Mouse (Mus musculus): ENCODE measurements around the gene Lck.

DNA sequence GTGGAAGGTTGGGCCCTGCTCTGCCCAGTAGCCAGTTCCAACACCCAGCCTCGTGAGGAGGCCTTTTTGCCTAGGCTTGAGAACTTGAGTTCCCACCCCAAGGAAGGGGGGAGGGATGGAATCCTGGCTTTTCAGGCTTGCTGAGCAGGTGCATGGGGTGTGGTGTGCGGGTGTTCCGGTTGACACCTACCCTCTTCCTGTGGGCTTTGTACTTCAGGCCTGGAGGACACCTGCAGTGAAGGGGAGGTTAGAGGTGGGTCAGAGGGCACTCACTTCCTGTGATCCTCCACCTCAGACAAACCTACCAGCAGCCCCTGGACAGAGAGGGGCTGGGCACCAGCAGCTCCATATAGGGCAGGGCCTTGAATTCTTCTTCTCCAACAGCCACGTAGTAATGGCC lies 36.6 kb upstream of the Lck start:
- TF ChIP-seq POLR2A (IDR thresholded peaks at IDR 0.05; ENCODE audit: insufficient read depth, low read depth, low read length) (no peak), CTCF (IDR thresholded peaks at IDR 0.05) (no peak), EP300 (IDR thresholded peaks at IDR 0.05; ENCODE audit: insufficient read depth, low read depth, low read length) (no peak)
